Mouse (Mus musculus): ENCODE results near the gene Cep164.
"Not testable (repeated sequence)": the region's sequence is repeated elsewhere in the genome, so short reads cannot be mapped to it uniquely, and the experiment has no call there.

Cep164 gene

GRCm38 (mm10) chr9:45783249-45784069 lies 45.0 kb downstream of the Cep164 start:
- no peak for DNase-seq

GRCm38 (mm10) chr9:45779201-45779600 lies 49.3 kb downstream of the Cep164 start:
- DNase-seq = no peak

GRCm38 (mm10) chr9:45776176-45776575 lies 52.3 kb downstream of the Cep164 start:
- not testable (repeated sequence) for DNase-seq

- no peak for DNase-seq
Observed at GRCm38 (mm10) chr9:45774088-45774487, 54.4 kb downstream of the Cep164 start.

- no peak for DNase-seq
Observed at GRCm38 (mm10) chr9:45769596-45769995, 58.9 kb downstream of the Cep164 start.

- no peak for DNase-seq
Observed at GRCm38 (mm10) chr9:45768421-45768820, 60.1 kb downstream of the Cep164 start.

- no peak for DNase-seq
Observed at GRCm38 (mm10) chr9:45767155-45767554, 61.3 kb downstream of the Cep164 start.

- peak; percentile 19 for DNase-seq
Observed at GRCm38 (mm10) chr9:45766195-45766594, 62.3 kb downstream of the Cep164 start.

- DNase-seq = peak; percentile 61
Observed at GRCm38 (mm10) chr9:45754452-45755091, 73.9 kb downstream of the Cep164 start.

- no peak for DNase-seq
Observed at GRCm38 (mm10) chr9:45749917-45750316, 78.6 kb downstream of the Cep164 start.

- no peak for DNase-seq
Observed at GRCm38 (mm10) chr9:45745451-45745850, 83.0 kb downstream of the Cep164 start.

- DNase-seq = peak; percentile 6
Observed at GRCm38 (mm10) chr9:45740584-45740980, 87.9 kb downstream of the Cep164 start.

GRCm38 (mm10) chr9:45739702-45740583 lies 88.5 kb downstream of the Cep164 start:
- peak; percentile 54 for DNase-seq

- DNase-seq = no peak
Observed at GRCm38 (mm10) chr9:45739001-45739701, 89.3 kb downstream of the Cep164 start.

- no peak for DNase-seq
Observed at GRCm38 (mm10) chr9:45733246-45733645, 95.2 kb downstream of the Cep164 start.

GRCm38 (mm10) chr9:45731851-45732250 lies 96.6 kb downstream of the Cep164 start:
- no peak for DNase-seq

GRCm38 (mm10) chr9:45719997-45720396 lies 108.5 kb downstream of the Cep164 start:
- DNase-seq = no peak

Measured in kidney, postnatal 14 days (tissue).